Mouse (Mus musculus) limb, embryonic 14.5 days (tissue): ENCODE data around the gene Alk. TPM values are rescaled to one million over a fixed set of nuclear protein-coding genes. Genes with fewer than 3 reads are reported as not detected.

Experiments
- ATAC-seq: fragments of 200-750 bp; cut with Nextera tagmentation; 2 replicates; pipeline ENCODE4 v1.8.0; 2017; ENCODE audit warnings: low read depth, moderate number of reproducible peaks, moderate TSS enrichment; ENCODE audit not compliant: low FRiP score
- DNase-seq: peaks from one replicate; pipeline ENCODE4 v3.0.0-alpha.2; 2015; ENCODE audit warnings: low spot score
- H3K27ac ChIP-seq: fragments of 300-500 bp; sonication (generic); replicated peaks from 2 replicates; pipeline ENCODE4 v1.5.1; 2014; ENCODE audit warnings: low read depth, mild to moderate bottlenecking, low read length, moderate library complexity, mixed read lengths
- H3K27me3 ChIP-seq: fragments of 300-500 bp; sonication (generic); 2 replicates; pipeline ENCODE4 v1.6.1; 2014; ENCODE audit warnings: low read length, mixed read lengths; ENCODE audit not compliant: control insufficient read depth, insufficient read depth
- H3K36me3 ChIP-seq: fragments of 300-500 bp; sonication (generic); 2 replicates; pipeline ENCODE4 v1.6.1; 2014; ENCODE audit warnings: mild to moderate bottlenecking, low read length, moderate library complexity, mixed read lengths; ENCODE audit not compliant: control insufficient read depth, insufficient read depth
- H3K4me1 ChIP-seq: fragments of 300-500 bp; sonication (generic); 2 replicates; pipeline ENCODE4 v1.6.1; 2014; ENCODE audit warnings: antibody characterized with exemption, low read length, mixed read lengths; ENCODE audit not compliant: control insufficient read depth, insufficient read depth
- H3K4me2 ChIP-seq: fragments of 300-500 bp; sonication (generic); replicated peaks from 2 replicates; pipeline ENCODE4 v1.6.1; 2014; ENCODE audit warnings: low read depth, mild to moderate bottlenecking, low read length, moderate library complexity; ENCODE audit not compliant: severe bottlenecking
- H3K4me3 ChIP-seq: fragments of 300-500 bp; sonication (generic); replicated peaks from 2 replicates; pipeline ENCODE4 v1.5.1; 2014; ENCODE audit warnings: low read length
- H3K9ac ChIP-seq: fragments of 300-500 bp; sonication (generic); 2 replicates; pipeline ENCODE4 v1.6.1; 2014; ENCODE audit warnings: mild to moderate bottlenecking, low read depth, low read length, moderate library complexity; ENCODE audit not compliant: severe bottlenecking
- H3K9me3 ChIP-seq: fragments of 300-500 bp; sonication (generic); 2 replicates; pipeline ENCODE4 v1.6.1; 2016; ENCODE audit warnings: low read length; ENCODE audit not compliant: control insufficient read depth
- POLR2A ChIP-seq: fragments of 200-500 bp; IDR thresholded peaks from 2 replicates; pipeline ENCODE4 v1.8.0; 2012; ENCODE audit warnings: inconsistent platforms, mild to moderate bottlenecking, moderate library complexity, borderline replicate concordance; ENCODE audit not compliant: insufficient read depth, insufficient read length; ENCODE audit errors: extremely low read depth
- WGBS: fragments of 180-500 bp; shearing (Covaris S2); extraction: QIAGEN DNeasy Blood & Tissue Kit; methylation state at CpG from one replicate; pipeline ENCODE4 v1.1.7; 2014; 5-methylcytosine and 5-hydroxymethylcytosine counted together
- polyA plus RNA-seq, 2 experiments: library from polyadenylated mRNA; depleted of rRNA in 1 of 2; stranded (reverse) in 1 of 2; unstranded in 1 of 2; fragments of >200 nt; fragmentation: Nextera tagmentation in 1 of 2; extraction: Ambion mirVana in 1 of 2; gene quantifications; 2 replicates each; pipeline versions ENCODE4 v1.2.1 to v1.2.3; 2012 to 2014

The Alk gene
- polyA plus RNA-seq, 2 experiments, result 0.43 to 0.45 TPM

- Histone ChIP-seq H3K4me2 (no peak overlapping the region), H3K4me1 (peaks cover 14% of the 10 kb centered on the region), H3K27me3 (no peaks in the 10 kb centered on the region), H3K4me3 (no peak overlapping the region), H3K27ac (no peak overlapping the region), H3K36me3 (no peaks in the 10 kb centered on the region), H3K9me3 (no peaks in the 10 kb centered on the region), H3K9ac (no peak overlapping the region)
- DNase-seq, result no peak
- TF ChIP-seq POLR2A, result no peak
- no peak for ATAC-seq
- WGBS, result 81% methylated on average over 3 of the region's 3 CpGs
Observed at GRCm38 (mm10) chr17:71995539-71995938, 608.9 kb downstream of the Alk start.

- ATAC-seq, result no peak
- 50% methylated on average over 1 of the region's 1 CpGs for WGBS
Observed at GRCm38 (mm10) chr17:71994144-71994543, 610.3 kb downstream of the Alk start.

GRCm38 (mm10) chr17:71993011-71993410, 611.4 kb downstream of the Alk start:
- Histone ChIP-seq H3K27me3 (no peaks in the 10 kb centered on the region), H3K4me2 (no peak overlapping the region), H3K4me3 (no peak overlapping the region), H3K4me1 (peaks cover 9% of the 10 kb centered on the region), H3K9me3 (no peaks in the 10 kb centered on the region), H3K9ac (no peak overlapping the region), H3K27ac (no peak overlapping the region), H3K36me3 (no peaks in the 10 kb centered on the region)
- ATAC-seq, result no peak
- no peak for DNase-seq
- WGBS, result 96% methylated on average over 2 of the region's 2 CpGs
- no peak for TF ChIP-seq POLR2A

More at GRCm38 (mm10) chr17:71994144-71994543, 610.3 kb downstream of the Alk start:
- Histone ChIP-seq H3K36me3 (no peaks in the 10 kb centered on the region), H3K27me3 (no peaks in the 10 kb centered on the region), H3K9me3 (no peaks in the 10 kb centered on the region), H3K4me1 (peaks cover 9% of the 10 kb centered on the region), H3K4me2 (no peak overlapping the region), H3K4me3 (no peak overlapping the region), H3K27ac (no peak overlapping the region), H3K9ac (no peak overlapping the region)
- TF ChIP-seq POLR2A, result no peak
- DNase-seq, result no peak

GRCm38 (mm10) chr17:71991260-71991659, 613.2 kb downstream of the Alk start:
- H3K27ac ChIP-seq, result no peak overlapping the region
- no peak for DNase-seq
- H3K4me1 ChIP-seq, result peaks cover 12% of the 10 kb centered on the region
- H3K27me3 ChIP-seq, result no peaks in the 10 kb centered on the region
- ATAC-seq, result no peak
- H3K36me3 ChIP-seq, result no peaks in the 10 kb centered on the region
- no peaks in the 10 kb centered on the region for H3K9me3 ChIP-seq
- no peak overlapping the region for H3K9ac ChIP-seq
- no peak overlapping the region for H3K4me2 ChIP-seq
- WGBS, result 77% methylated on average over 3 of the region's 3 CpGs
- no peak overlapping the region for H3K4me3 ChIP-seq
- TF ChIP-seq POLR2A, result no peak

- no peak overlapping the region for H3K4me2 ChIP-seq
- no peak overlapping the region for H3K9ac ChIP-seq
- no peak for TF ChIP-seq POLR2A
- H3K4me1 ChIP-seq, result peaks cover 14% of the 10 kb centered on the region
- H3K36me3 ChIP-seq, result no peaks in the 10 kb centered on the region
- DNase-seq, result no peak
- ATAC-seq, result no peak
- no peaks in the 10 kb centered on the region for H3K9me3 ChIP-seq
- H3K4me3 ChIP-seq, result no peak overlapping the region
- H3K27ac ChIP-seq, result no peak overlapping the region
- H3K27me3 ChIP-seq, result no peaks in the 10 kb centered on the region
- WGBS, result 78% methylated on average over 4 of the region's 4 CpGs
Observed at GRCm38 (mm10) chr17:71990176-71990720, 614.2 kb downstream of the Alk start.
